Mouse (Mus musculus) midbrain, embryonic 11.5 days (tissue): ENCODE data around the gene Gpn3. TPM values are rescaled to one million over a fixed set of nuclear protein-coding genes. Genes with fewer than 3 reads are reported as not detected.

Experiments
- ATAC-seq: fragments of 200-750 bp; cut with Nextera tagmentation; 2 replicates; pipeline ENCODE4 v1.8.0; 2017; ENCODE audit warnings: moderate TSS enrichment, moderate library complexity; ENCODE audit not compliant: low FRiP score
- DNase-seq: peaks from one replicate; pipeline ENCODE4 v3.0.0; 2015; ENCODE audit warnings: low spot score; ENCODE audit errors: missing footprints
- H3K27ac ChIP-seq: fragments of 300-500 bp; sonication (generic); 2 replicates; pipeline ENCODE4 v1.5.1; 2014; ENCODE audit warnings: low read depth, low read length
- H3K27me3 ChIP-seq: fragments of 300-500 bp; sonication (generic); 2 replicates; pipeline ENCODE4 v1.6.1; 2014; ENCODE audit warnings: mild to moderate bottlenecking, low read length, moderate library complexity, mixed read lengths; ENCODE audit not compliant: control insufficient read depth, insufficient read depth
- H3K36me3 ChIP-seq: fragments of 300-500 bp; sonication (generic); 2 replicates; pipeline ENCODE4 v1.6.1; 2014; ENCODE audit warnings: mild to moderate bottlenecking, low read length, moderate library complexity, mixed read lengths; ENCODE audit not compliant: control insufficient read depth, insufficient read depth
- H3K4me1 ChIP-seq: fragments of 300-500 bp; sonication (generic); 2 replicates; pipeline ENCODE4 v1.6.1; 2014; ENCODE audit warnings: low read length; ENCODE audit not compliant: control insufficient read depth, insufficient read depth
- H3K4me2 ChIP-seq: fragments of 300-500 bp; sonication (generic); 2 replicates; pipeline ENCODE4 v1.6.1; 2014; ENCODE audit warnings: mild to moderate bottlenecking, moderate library complexity
- H3K4me3 ChIP-seq: fragments of 300-500 bp; sonication (generic); 2 replicates; pipeline ENCODE4 v1.5.1; 2014; ENCODE audit warnings: low read depth, low read length
- H3K9ac ChIP-seq: fragments of 300-500 bp; sonication (generic); 2 replicates; pipeline ENCODE4 v1.6.1; 2014; ENCODE audit warnings: low read length
- H3K9me3 ChIP-seq: fragments of 300-500 bp; sonication (generic); 2 replicates; pipeline ENCODE4 v1.6.1; 2016; ENCODE audit warnings: low read length; ENCODE audit not compliant: control insufficient read depth
- WGBS: fragments of 180-500 bp; shearing (Covaris S2); extraction: QIAGEN DNeasy Blood & Tissue Kit; methylation state at CpG from one replicate; pipeline ENCODE4 v1.1.7; 2014; 5-methylcytosine and 5-hydroxymethylcytosine counted together
- polyA plus RNA-seq: library from polyadenylated mRNA; unstranded; fragments of >200 nt; fragmentation: Nextera tagmentation; extraction: Ambion mirVana; gene quantifications from 2 replicates; pipeline ENCODE4 v1.2.1, GENCODE M21; 2014

The Gpn3 gene
- polyA plus RNA-seq = 61.2 and 64.9 TPM in 2 replicates

DNA sequence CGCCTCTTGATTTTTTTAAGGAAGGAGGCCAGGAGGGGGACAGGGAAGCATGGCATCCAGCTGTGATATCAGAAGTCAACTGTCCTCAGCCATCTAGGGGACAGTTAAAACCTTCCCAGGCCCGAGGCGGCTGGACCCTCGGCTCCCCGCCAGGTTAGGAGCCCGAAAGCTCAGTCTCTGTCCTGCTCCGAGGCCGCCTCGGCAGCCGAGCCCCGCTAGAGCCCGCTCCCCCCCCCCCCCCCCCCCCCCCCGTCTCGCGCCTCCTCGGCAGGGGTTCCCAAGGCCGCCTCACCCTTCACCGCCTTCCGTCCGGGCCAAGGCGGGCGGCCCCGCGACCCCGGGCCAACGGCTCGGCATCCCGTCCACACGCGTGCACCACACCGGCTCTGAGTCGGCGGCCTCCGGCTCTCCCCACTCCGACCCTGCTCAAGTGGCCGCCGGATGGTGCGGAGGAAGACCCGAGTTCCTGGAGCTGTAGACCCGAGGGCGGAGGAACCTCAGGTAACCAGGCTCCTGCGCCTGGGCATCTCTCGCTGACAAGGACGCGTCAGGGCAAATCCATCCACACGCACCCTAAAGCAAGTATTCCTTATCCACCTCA, at the start of gene Gpn3:
Gene Gpn3 (plus strand): TSS at position 286 of the 601 bp plus-strand sequence.
- DNase-seq = peak; percentile 93
- peak within 1 kb of the TSS; percentile 85 for H3K27ac ChIP-seq
- H3K4me3 ChIP-seq = peak within 1 kb of the TSS; percentile 64
- no peaks in the 10 kb centered on the region for H3K9me3 ChIP-seq
- peaks cover 13% of the 10 kb centered on the region; the same call in 1 of the 2 replicates for H3K4me1 ChIP-seq
- under 1% methylated on average over 35 of the region's 46 CpGs for WGBS
- no peaks in the 10 kb centered on the region for H3K27me3 ChIP-seq
- ATAC-seq = peak; percentile 87
- peak within 1 kb of the TSS; percentile 78 for H3K4me2 ChIP-seq
- H3K36me3 ChIP-seq = peaks cover 7% of the 10 kb centered on the region
- peak within 1 kb of the TSS; percentile 76 for H3K9ac ChIP-seq

DNA sequence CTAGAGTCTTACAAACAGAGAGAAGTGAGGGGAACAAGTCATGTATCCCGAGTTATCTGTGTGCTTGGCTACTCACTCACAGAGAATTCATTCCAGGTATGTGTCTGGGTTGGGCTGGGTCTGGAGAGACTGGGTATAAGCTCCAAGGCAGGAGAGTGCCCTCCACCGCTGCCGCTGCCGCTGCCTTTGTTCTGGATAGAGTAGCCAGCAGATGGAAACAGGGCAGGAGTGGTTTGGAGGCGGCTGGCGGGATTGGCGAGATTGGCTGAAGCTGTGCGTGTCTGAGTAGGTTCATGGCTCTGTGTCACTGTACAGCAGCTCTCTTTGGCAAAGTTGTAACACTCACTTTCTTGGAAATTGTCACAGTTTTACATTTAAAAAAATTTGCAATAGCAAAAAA, 48.2 kb upstream of the Gpn3 start:
- H3K4me1 ChIP-seq = no peaks in the 10 kb centered on the region
- no peaks in the 10 kb centered on the region for H3K27me3 ChIP-seq
- no peak overlapping the region for H3K27ac ChIP-seq
- ATAC-seq (no peak), DNase-seq (no peak)
- no peak overlapping the region for H3K9ac ChIP-seq
- H3K36me3 ChIP-seq = no peaks in the 10 kb centered on the region; the same call in 1 of the 2 replicates
- no peaks in the 10 kb centered on the region for H3K9me3 ChIP-seq
- no peak overlapping the region for H3K4me2 ChIP-seq
- WGBS = 65% methylated on average over 8 of the region's 8 CpGs
- H3K4me3 ChIP-seq = no peak overlapping the region

DNA sequence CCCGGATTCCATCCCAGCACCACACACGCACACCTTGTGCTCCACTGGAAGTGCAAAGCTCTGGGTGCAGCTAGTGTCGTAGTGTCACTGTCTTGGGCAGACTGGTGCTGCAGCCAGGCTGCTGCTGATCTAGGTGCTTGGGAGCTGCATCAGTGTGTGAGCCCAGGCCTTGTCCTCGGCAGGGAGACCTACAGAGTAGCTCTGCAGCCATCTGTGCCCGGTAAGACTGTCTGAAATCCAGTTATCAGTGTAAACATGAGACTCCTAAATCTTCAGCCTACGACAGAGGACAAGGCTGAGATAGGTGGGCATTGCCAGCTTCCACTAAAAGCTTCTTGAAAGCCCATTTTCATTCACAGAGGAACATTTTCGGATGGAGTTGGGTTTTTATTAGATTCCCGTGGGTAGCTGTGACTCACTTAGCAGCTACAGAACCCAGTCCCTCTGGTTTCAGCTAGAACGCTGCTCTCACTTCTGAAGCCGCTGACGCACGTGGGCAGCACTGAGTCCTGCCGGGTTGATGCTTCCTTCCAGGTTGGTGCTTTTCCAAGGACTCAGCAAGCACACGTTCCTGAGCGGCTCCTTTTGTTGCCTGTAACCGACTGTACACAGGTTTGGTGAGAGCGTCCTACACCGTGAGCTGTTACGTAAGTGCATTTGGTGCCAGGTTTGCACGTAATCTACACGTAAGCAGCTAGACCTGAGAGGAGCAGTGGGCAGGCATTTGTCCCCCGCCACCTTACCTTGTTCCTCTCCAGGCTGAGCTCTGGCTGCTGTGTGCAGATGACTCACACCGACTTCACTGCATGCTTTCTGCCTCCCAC, 46.9 kb upstream of the Gpn3 start:
- DNase-seq (no peak), ATAC-seq (no peak)
- WGBS = 90% methylated on average over 23 of the region's 23 CpGs
- H3K36me3 ChIP-seq = no peaks in the 10 kb centered on the region; the same call in 1 of the 2 replicates
- no peak overlapping the region for H3K4me3 ChIP-seq
- H3K4me1 ChIP-seq = no peaks in the 10 kb centered on the region
- no peak overlapping the region for H3K4me2 ChIP-seq
- no peak overlapping the region for H3K27ac ChIP-seq
- no peak overlapping the region for H3K9ac ChIP-seq
- no peaks in the 10 kb centered on the region for H3K27me3 ChIP-seq
- H3K9me3 ChIP-seq = no peaks in the 10 kb centered on the region

DNA sequence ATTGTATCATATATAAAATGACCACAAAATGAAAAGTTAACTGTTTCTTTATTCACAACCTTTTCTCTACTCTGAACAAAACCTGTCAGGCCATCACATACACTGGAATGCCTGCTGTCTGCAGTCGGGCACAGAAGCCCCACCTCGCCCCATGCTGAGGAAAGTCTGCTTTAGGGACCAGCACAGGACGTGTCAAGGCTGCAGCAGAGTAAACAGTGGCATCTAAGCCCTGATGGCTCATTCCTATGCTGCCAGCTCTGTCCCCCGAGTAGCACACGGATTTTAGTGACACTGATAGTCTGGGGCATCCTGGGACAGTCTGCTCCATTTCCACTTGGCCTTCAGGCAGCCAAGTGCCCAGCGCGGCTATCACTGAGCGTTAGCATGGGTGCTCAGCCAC, 46.2 kb upstream of the Gpn3 start:
- Histone ChIP-seq H3K9me3 (no peaks in the 10 kb centered on the region), H3K4me3 (no peak overlapping the region), H3K36me3 (no peaks in the 10 kb centered on the region; the same call in 1 of the 2 replicates), H3K4me1 (no peaks in the 10 kb centered on the region), H3K4me2 (no peak overlapping the region), H3K9ac (no peak overlapping the region), H3K27me3 (no peaks in the 10 kb centered on the region), H3K27ac (no peak overlapping the region)
- WGBS = 86% methylated on average over 8 of the region's 8 CpGs
- DNase-seq (no peak), ATAC-seq (no peak)

DNA sequence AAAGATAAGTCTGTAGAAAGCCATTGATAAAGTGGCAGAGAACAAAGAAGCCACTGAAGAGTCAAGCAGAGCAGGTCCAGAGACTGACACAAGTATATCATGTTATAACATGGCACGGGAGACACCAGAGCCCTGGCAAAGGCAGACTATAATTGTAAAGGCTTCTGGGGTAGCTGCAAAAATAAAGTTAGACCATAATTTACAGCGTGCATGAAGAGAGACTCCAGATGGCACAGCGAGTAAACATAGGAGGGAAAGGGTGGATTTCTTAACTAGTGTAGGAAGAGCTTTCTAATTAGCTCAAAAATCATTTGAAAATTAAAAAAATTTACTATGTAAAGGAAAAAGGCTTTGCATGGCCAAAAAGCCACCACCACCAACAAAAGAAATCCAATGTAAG, 44.4 kb upstream of the Gpn3 start:
- WGBS = 93% methylated on average over 3 of the region's 3 CpGs
- no peak for ATAC-seq
- Histone ChIP-seq H3K27me3 (no peaks in the 10 kb centered on the region), H3K4me3 (no peak overlapping the region), H3K9me3 (no peaks in the 10 kb centered on the region), H3K9ac (no peak overlapping the region), H3K36me3 (no peaks in the 10 kb centered on the region; the same call in 1 of the 2 replicates), H3K4me1 (no peaks in the 10 kb centered on the region), H3K4me2 (no peak overlapping the region), H3K27ac (no peak overlapping the region)
- no peak for DNase-seq

DNA sequence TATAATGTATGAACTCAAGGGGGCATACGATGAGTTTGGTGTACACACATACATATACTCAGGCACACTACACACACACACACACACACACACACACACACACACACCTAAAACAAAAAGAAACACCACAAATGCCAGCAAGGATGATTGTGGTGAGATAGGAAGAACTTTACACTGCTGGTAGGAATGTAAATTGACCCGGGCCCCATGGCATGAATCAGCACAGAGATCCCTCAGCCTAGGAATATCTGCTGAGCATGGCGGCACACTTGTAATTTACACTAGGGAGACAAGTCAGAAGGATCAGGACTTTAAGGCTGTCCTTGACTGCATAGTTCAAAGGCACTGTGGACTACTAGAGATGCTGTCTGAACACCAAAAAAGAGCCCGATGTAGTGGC, 41.4 kb upstream of the Gpn3 start:
- Histone ChIP-seq H3K4me1 (no peaks in the 10 kb centered on the region), H3K4me2 (no peak overlapping the region), H3K27me3 (no peaks in the 10 kb centered on the region), H3K4me3 (no peak overlapping the region), H3K27ac (no peak overlapping the region), H3K36me3 (no peaks in the 10 kb centered on the region), H3K9me3 (no peaks in the 10 kb centered on the region), H3K9ac (no peak overlapping the region)
- ATAC-seq (no peak), DNase-seq (no peak)
- 93% methylated on average over 4 of the region's 4 CpGs for WGBS

DNA sequence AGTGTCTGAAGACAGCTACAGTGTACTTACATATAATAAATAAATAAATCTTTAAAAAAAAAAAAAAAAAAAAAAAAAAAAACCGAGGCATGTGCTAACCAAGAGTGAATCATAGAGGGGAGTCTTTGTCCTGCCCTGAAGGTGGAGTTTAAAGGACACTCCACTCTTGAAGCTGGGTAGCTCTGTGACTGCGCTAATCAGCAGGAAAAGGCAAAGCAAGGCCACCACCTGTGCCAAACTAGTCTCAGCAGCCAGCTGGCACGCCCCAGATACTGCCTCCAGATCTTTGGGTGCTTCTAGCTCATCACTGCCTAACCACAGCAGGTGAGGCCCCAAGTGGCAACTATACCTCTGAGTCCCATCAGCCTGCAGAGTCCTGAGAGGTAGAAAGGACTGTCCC, 37.0 kb upstream of the Gpn3 start:
- Histone ChIP-seq H3K4me1 (no peaks in the 10 kb centered on the region), H3K36me3 (no peaks in the 10 kb centered on the region), H3K4me3 (no peak overlapping the region), H3K9me3 (no peaks in the 10 kb centered on the region), H3K27ac (no peak overlapping the region), H3K9ac (no peak overlapping the region), H3K4me2 (no peak overlapping the region), H3K27me3 (no peaks in the 10 kb centered on the region)
- WGBS = 78% methylated on average over 3 of the region's 3 CpGs
- no peak for ATAC-seq
- peak; percentile 4 for DNase-seq

DNA sequence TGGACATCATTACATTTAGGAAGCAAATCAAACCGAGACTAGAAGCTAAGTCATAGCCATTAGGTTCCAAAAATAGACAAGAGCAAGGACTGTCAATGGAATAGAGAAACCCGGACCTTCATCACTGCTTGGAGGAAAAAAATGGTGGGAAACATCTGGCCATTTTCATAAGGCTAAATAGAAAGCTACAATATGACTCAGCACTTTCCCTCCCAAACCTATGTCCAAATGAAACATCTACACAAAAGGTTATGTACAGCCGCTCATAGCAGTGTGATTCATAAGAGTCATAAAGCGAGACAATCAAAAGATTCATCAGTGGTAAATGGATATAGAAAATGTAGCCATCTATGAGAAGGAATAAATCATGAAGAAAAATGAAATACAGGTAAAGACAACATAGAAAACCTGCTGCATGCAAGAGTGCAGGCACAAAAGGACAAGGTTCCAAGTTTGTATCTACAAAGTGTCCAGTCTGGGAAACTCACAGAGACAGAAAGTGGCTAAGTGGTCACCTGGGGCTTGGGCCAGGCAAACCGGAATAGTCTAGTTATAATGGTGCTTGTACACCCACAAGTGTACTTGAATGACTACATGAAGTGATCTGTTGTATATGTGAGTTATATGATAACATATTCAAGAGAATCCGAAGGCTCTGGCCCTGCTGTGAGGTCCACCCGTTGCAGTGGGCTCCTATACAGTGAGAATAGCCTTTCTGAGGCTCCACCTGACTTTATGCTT, 35.0 kb upstream of the Gpn3 start:
- Histone ChIP-seq H3K4me2 (no peak overlapping the region), H3K27me3 (no peaks in the 10 kb centered on the region), H3K4me3 (no peak overlapping the region), H3K4me1 (no peaks in the 10 kb centered on the region), H3K9me3 (no peaks in the 10 kb centered on the region), H3K9ac (no peak overlapping the region), H3K27ac (no peak overlapping the region), H3K36me3 (no peaks in the 10 kb centered on the region)
- 91% methylated on average over 7 of the region's 7 CpGs for WGBS
- no peak for DNase-seq
- ATAC-seq = no peak

DNA sequence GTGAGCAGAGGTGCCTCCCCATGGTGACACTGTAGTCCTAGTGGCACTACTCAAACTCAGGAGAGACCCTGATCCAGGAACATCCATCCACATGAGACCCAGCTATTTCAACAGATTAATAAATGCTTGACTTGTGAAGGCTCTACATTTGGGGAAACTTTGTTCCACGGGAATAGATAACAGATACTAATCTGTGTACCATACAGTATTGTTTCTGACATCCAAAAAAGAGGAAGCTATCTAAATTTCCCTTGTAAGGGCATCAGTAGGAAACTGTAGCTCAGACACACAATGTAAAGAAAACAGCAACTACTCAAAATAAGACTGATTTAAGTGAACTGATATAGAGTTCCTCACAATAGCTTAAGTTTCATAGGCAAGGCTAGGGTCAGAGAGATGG, 28.8 kb upstream of the Gpn3 start:
- ATAC-seq (no peak), DNase-seq (no peak)
- H3K4me3 ChIP-seq = no peak overlapping the region
- no peak overlapping the region for H3K4me2 ChIP-seq
- no peaks in the 10 kb centered on the region for H3K27me3 ChIP-seq
- WGBS = 74% methylated on average over 1 of the region's 1 CpGs
- no peaks in the 10 kb centered on the region; the same call in 1 of the 2 replicates for H3K9me3 ChIP-seq
- H3K9ac ChIP-seq = no peak overlapping the region
- no peak overlapping the region for H3K27ac ChIP-seq
- no peaks in the 10 kb centered on the region for H3K4me1 ChIP-seq
- no peaks in the 10 kb centered on the region for H3K36me3 ChIP-seq
